Mouse (Mus musculus) ovary, postnatal 14 days (tissue): ENCODE data around the gene Agpat2.

Experiments used
- DNase-seq: peaks from one replicate; pipeline ENCODE4 v3.0.0; 2022; ENCODE audit warnings: low spot score

The Agpat2 gene

GRCm38 (mm10) chr2:26626081-26626480 is 21.9 kb upstream of the Agpat2 start:
- DNase-seq: no peak

- no peak for DNase-seq
These were observed 21.2 kb upstream of the Agpat2 start for GRCm38 (mm10) chr2:26625419-26625818.

- DNase-seq: no peak
These were observed 18.8 kb upstream of the Agpat2 start for GRCm38 (mm10) chr2:26622984-26623383.

- DNase-seq: no peak
These were observed 17.0 kb upstream of the Agpat2 start for GRCm38 (mm10) chr2:26621246-26621645.

GRCm38 (mm10) chr2:26617928-26618327 is 13.7 kb upstream of the Agpat2 start:
- no peak for DNase-seq

GRCm38 (mm10) chr2:26617331-26617730 is 13.1 kb upstream of the Agpat2 start:
- DNase-seq: no peak

- DNase-seq: no peak
These were observed 11.4 kb upstream of the Agpat2 start for GRCm38 (mm10) chr2:26615459-26616124.

- DNase-seq: no peak
These were observed 10.7 kb upstream of the Agpat2 start for GRCm38 (mm10) chr2:26614903-26615302.

GRCm38 (mm10) chr2:26611896-26612295 is 7.7 kb upstream of the Agpat2 start:
- no peak for DNase-seq

- DNase-seq: no peak
These were observed 6.8 kb upstream of the Agpat2 start for GRCm38 (mm10) chr2:26611054-26611453.

- no peak for DNase-seq
These were observed 6.3 kb upstream of the Agpat2 start for GRCm38 (mm10) chr2:26610526-26610925.

GRCm38 (mm10) chr2:26609261-26609661 is 5.0 kb upstream of the Agpat2 start:
- no peak for DNase-seq

GRCm38 (mm10) chr2:26608781-26609180 is 4.6 kb upstream of the Agpat2 start:
- no peak for DNase-seq

- no peak for DNase-seq
These were observed 3.1 kb upstream of the Agpat2 start for GRCm38 (mm10) chr2:26607056-26607910.

- DNase-seq: no peak
These were observed 2.4 kb upstream of the Agpat2 start for GRCm38 (mm10) chr2:26606579-26606978.

GRCm38 (mm10) chr2:26605331-26605730 is 1.1 kb upstream of the Agpat2 start:
- no peak for DNase-seq

- DNase-seq: no peak
These were observed 1.1 kb downstream of the Agpat2 start for GRCm38 (mm10) chr2:26603159-26603558.

- no peak for DNase-seq
These were observed 1.6 kb downstream of the Agpat2 start for GRCm38 (mm10) chr2:26602631-26603030.

GRCm38 (mm10) chr2:26601595-26601994 is 2.6 kb downstream of the Agpat2 start:
- no peak for DNase-seq

GRCm38 (mm10) chr2:26600664-26601063 is 3.6 kb downstream of the Agpat2 start:
- no peak for DNase-seq

GRCm38 (mm10) chr2:26599965-26600364 is 4.3 kb downstream of the Agpat2 start:
- no peak for DNase-seq

- DNase-seq: no peak
These were observed 5.8 kb downstream of the Agpat2 start for GRCm38 (mm10) chr2:26598462-26598861.

GRCm38 (mm10) chr2:26597810-26598209 is 6.4 kb downstream of the Agpat2 start:
- no peak for DNase-seq
